Mouse (Mus musculus) c-Kit-positive CD71-positive TER-119-negative erythroid progenitor cells, embryonic 14.5 days (primary cell): Measurements from ENCODE around the gene Ptprg.

Experiments
- DNase-seq: peaks from one replicate; pipeline ENCODE4 v3.0.0-alpha.2; 2013; ENCODE audit warnings: low read depth

Ptprg gene

DNA sequence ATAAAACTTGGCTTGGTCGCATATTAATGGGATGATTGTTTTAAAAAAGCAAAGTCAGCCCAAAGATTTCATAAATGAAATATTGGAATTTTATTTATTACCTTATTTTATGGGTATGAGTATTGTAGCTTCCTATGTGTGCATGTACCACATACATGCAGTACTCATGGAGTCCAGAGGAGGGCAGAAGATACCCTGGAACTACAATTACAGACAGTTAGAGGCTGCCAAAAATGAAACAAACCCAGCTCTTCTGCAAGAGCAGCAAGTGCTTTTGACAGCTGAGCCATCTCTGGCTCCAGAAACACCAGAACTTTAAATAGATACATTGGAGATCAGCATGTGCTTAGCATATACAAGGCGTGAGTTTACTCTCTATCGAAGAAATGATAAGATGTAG is 592.6 kb downstream of the Ptprg start:
- DNase-seq: no peak

DNA sequence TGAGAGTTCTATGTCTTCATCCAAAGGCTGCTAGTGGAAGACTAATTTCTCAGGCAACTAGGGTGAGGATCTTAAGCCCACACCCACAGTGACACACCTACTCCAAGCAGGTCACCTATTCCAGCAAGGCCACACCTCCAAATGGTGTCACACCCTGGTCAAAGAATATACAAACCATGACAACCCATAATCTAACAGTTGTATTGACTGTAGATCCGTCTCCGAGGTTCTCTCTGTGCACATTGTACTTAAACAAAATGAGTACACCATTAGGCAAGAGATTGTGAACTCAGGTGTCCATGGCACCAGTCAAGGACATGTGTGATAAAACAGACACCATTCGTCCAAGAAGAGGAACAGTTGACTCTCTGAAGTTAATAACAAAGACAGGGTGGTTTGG is 596.2 kb downstream of the Ptprg start:
- DNase-seq: no peak

DNA sequence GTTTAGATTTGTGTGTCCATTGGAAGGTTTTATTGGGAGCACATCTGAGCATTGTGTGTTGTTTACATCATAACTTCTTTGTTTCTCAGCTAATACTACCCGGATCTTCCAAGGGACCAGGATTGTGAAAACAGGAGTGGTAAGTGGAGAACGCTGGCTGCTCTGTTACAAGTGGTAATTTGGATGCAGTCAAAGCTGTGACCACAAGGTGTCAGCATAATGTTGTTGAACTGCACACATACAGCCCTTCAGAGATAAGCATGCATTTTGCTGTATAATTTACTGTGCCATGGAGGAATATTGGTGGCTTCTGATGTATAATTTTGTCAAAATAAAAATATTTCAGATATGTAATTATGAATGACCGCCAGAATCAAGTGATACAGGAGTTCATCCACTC is 598.6 kb downstream of the Ptprg start:
- peak; percentile 2 for DNase-seq

DNA sequence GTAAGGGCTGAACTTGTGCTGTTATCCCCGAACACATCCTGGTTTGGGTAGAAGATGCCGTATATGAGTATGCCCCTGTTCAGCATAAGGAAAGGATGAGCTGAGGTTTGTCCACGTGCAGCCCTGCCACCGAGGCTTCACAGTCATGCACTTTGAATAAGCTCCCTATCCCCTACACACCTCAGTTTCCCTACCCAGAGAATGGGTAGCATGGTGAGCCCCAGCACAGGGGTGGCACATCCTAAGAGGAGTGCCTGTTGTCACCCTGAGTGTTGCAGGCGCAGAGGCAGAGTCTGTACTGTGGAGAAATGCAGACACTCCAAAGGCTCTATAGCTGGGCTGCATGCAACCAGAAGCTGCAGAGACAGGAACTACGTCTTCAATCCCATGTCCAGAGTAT is 599.4 kb downstream of the Ptprg start:
- DNase-seq: no peak

DNA sequence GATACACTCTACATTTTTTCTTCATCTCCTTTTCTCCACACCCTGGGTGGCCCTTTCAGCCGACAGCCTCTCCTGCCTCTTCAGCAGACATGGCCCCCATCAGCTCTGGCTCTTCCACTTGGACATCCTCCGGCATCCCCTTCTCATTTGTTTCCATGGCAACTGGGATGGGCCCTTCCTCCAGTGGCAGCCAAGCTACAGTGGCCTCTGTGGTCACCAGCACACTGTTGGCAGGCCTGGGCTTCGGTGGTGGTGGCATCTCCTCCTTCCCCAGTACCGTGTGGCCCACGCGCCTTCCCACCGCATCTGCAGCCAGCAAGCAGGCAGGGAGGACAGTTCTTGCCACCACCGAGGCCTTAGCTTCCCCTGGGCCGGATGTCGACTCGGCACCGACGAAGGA is 600.3 kb downstream of the Ptprg start:
- no peak for DNase-seq

DNA sequence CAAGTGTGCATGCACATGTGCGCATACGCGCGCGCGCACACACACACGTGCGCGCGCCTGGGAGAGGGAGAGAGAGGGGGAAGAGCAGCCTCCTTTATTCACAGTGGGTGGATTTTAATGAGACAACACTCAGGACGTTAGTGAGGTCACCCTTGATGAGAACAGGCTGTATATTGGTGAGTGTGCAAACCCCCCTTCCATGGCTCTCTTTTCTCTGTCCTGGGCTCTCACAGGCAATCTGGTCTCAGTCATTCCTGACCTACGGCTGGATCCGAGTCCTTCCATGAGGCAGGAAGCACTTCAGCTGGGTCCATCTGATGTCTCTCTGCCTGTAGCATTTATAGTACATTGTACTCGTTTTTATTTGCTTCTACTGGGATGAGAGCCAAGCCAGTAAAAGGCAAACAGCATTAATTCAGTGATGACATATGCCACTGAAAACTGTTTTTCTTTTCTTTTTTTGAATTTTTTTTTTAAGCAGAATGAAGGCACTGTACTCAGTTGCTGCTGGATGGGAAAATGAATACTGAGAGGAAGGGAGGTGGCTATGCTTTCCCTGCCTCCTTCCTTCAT is 608.5 kb downstream of the Ptprg start:
- no peak for DNase-seq

DNA sequence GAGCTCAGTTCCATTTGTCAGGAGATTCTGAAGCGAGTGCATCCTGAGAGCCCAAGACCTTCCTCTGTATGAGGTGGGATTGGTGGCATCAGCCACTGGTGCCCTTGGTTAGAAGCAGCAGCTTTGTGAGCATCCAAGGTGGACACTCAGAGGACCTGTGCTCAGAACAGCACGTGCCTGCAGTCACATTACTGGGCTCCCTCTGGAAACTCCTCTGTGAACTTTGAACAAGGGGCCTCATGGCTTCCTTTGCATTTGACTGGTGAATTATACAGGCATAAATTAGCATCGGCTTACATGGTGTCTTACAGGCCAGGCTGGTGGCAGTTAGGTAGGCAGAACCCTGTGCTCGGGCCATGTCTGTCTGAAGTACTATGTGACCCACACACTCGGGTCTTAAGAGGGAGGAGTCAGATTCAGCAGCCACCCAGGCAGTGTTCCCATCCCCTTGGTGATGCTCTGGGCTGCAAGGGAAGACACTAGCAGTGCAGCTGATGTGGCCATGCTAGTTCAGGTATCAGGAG is 609.1 kb downstream of the Ptprg start:
- no peak for DNase-seq

DNA sequence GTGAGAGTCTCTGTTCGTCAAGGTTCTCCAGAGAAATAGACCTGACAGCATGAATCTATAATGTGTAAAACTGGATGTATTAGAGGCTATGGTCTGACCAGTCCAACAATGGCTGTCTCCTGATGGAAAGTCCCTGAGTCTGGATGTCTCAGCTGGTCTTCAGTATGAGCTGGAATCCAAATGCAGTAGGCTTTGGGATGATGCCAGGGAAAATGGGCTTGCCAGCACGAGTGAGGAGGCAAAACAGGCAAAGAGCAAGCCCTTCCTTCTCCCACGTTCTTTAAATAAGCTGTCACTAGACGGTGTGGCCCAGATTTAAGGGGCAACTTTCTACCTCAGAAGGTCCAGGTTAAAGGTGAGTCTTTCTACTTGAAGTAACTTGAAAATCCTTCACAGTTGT is 609.9 kb downstream of the Ptprg start:
- no peak for DNase-seq

DNA sequence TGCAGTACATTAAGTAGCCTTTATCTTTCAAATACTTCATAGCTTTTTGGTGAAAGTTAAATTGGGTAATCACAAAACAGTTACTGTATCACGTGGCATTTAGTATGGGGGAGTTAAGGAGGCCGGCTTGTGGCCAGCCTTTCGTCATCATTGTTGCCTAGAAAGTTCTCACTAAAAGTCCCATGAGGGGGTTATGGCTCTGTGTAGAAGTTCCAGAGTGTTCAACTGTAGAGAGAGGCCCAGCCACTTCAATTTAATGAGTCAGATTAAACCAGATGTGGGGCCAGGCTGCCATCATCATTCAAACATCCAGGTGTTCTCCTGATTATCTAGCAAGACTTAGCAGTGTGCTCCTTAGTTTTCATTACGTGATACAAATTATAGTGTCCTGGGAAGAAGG is 613.9 kb downstream of the Ptprg start:
- no peak for DNase-seq

DNA sequence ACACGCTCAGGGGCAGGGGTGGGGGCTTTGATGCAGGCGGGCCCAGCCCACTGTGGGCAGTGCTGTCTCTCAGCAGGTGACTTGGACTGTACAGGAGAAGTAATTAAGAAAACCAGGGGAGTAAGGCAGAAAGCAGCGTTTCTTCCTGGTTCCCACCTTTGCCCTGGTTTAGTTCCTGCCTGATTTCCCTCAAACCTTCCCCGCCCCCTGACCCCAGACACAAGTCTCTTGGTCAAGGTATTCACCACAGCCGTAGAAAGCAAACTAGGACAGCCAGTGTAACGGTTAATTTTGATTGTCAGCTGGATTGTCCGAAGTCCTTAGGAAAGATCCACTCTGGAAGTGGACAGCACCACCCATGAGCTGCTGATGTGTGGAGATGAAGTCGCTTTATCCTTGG is 614.3 kb downstream of the Ptprg start:
- no peak for DNase-seq

DNA sequence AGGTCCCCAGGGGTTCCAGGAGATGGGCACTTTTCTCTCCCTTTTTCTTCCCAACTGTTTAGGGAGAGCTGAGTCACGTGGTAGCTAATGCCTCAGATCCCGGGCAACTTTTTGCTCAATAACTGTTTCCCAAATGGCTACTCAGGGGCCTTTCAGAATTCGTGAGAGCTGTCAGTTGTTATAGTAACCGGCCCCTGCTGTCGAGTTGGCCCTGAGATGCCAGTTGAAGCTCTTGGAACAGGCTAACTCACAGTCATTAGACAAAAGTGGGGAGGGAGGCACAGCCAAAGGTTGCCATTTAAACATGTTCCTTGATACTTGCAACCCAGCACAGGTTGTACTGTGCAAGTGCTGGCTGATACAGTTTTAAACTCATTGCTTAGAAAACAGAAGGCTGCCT is 624.1 kb downstream of the Ptprg start:
- DNase-seq: no peak

DNA sequence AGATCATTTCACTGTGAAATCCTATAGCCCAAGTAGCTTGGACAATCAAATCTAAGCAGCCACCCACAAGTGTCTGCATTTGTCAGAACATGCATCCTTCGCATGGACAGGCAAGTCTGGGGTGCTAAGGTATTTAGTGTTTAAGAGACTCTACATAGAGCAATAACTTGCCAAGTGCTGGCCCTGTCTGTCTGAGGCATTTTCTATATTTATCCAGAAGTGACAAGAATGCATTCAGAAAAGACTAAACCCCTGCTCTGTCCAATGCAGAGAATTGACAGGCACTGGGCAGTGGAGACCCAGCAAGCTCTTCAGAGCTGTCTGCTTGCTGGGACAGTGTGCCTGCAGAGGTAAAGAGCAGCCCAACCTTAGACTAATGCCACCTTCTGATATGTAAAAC is 625.3 kb downstream of the Ptprg start:
- no peak for DNase-seq

DNA sequence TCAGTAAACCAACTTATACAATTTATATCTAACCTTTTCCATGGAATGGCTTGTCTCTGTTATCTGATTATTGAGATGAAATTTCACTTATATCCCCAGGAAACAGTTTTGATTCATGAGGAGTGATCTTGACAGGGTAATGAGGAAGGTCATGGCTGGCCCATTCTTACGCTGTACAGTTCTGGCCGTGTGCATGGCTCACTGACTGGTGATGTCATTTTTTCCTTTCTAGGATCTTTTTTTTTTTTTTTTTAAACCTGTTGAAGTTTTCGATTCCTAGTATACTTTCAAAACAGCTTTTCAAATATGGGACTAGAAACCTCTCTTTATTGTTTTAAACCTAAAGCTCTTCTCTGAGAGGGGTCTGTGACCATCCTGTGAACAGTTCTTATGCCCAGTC is 626.8 kb downstream of the Ptprg start:
- no peak for DNase-seq

DNA sequence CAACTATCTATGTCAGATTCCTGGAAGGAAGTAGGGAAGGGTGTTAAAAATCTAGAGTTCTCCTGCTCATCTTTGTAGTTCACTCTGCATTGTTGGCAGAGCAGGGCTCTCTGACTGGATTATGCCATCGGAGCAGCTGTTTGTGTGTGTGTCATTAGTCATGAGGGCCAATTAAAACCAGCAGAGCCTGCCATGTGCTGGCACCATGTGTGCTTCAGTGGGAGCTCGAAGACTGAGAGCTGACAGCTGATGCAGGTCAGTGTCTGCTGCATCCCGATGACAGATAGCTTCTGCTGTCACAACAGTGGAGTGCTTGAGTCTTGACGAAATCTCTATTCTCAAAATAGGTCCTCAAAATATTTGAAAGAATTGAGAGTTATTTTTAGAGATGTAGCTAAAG is 631.7 kb downstream of the Ptprg start:
- DNase-seq: no peak

DNA sequence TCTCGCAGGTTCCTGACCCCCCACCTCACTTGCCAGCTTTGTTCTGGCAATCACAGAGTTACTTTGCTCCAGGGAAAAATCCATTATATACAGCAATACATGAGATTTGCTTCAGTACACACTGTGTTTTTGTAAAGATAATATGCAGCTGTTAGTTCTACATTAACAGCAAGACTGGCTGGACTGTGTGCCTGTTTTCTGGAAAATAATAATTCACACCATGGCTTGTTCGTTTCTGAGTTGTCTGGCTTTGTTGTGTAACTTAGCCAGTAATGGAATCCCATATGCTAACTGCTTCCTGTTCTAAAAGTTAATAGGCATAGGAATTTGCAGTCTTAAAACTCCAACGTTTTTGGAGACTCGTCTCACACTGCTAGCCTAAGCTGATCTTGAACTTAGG is 635.0 kb downstream of the Ptprg start:
- DNase-seq: no peak

DNA sequence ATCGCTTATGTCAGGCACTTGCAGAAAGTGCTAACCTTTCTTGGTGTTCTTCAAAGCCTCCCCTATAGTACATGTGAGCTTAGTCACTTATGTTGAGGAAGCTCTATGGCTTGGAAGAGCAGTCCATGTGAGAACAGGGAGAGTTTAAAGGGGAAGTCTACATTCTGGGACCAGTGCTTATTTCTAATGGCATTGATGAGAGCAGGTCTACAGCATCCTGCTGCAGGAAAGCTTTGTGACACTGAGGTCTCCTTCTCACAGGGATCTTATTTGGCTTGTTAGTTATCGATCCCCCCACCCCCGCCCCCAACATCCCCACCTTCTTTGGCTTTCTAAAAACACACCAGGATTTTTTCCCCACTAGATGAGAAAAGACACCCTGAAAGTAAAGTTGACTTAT is 635.9 kb downstream of the Ptprg start:
- DNase-seq: no peak

DNA sequence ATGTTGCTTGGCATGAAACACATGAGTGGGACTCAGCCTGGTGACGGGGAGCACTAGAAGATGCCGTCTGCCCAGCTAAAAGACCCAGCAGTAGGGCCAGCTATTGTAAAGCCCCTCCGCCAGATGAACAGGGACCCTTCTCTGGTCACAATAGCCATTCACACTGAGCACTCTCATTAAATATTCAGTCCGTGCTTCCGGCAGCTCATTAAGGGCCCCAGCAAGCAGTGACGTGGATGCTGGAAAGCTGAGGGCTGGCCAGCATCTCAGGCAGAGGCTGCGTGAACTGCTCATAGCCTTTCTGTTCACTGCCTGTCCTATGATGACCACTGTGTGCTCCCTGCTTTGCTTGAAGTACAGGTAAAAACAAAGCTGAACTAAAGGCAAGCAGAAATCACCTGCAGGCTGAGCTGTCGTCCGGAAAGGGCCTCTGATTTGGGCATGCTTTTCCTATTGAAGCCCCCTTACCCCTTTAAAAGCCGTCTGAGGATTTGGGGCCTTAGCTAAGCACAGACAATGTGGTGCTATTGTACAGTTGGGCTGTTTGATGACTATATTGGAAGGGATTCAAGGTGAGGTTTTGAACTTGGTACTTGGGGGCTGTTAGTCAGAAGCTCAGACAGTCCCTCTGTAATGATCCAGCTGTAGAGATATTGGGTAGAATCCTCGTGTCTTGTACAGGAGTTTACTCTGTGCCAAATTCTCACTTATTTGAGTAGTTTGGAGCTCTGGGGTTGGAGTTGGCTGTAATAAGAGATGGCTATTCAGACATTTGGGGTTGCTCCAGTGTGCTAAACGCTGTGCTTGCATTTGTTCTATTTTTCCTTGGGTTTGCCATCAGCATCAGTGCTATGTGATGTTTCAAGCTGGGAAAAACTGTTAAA is 636.6 kb downstream of the Ptprg start:
- DNase-seq: no peak

DNA sequence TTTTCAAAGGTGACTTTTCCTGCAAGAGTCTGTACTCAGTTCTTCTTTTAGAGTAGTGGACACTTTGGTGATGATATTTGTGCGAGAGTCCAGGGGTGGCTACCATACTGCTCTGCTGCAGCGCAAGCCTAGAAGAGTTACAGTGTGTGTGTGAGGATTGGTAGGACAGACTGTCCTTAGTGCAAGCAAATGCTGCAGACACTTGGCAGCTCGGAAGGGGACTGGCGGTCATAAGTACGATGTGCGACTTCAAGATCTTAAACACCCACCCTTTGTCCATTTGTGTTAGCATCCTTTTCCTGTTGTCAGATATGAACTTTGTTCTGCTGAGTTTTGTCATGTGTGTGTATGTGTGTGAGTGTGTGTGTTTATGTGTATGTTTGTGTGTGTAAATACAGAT is 637.7 kb downstream of the Ptprg start:
- no peak for DNase-seq

DNA sequence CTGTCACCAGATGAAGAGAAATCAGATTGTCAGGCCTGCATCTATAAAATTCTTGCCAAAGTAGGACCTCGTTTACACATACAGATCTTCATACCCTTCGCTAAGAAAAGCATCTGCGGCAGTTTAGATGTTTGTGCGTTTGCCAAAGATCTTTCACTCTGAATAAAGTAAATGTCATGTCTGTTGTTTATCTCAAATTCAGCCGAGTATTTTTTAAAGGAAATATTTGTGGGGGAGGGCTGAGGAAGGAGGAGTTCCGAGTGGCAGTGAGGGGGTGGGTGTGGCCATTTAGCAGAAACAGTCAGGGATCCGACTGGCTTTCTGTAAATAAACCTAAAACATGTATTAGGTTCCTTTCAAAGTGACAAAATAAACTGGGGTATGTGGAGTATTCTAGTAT is 645.4 kb downstream of the Ptprg start:
- DNase-seq: no peak

DNA sequence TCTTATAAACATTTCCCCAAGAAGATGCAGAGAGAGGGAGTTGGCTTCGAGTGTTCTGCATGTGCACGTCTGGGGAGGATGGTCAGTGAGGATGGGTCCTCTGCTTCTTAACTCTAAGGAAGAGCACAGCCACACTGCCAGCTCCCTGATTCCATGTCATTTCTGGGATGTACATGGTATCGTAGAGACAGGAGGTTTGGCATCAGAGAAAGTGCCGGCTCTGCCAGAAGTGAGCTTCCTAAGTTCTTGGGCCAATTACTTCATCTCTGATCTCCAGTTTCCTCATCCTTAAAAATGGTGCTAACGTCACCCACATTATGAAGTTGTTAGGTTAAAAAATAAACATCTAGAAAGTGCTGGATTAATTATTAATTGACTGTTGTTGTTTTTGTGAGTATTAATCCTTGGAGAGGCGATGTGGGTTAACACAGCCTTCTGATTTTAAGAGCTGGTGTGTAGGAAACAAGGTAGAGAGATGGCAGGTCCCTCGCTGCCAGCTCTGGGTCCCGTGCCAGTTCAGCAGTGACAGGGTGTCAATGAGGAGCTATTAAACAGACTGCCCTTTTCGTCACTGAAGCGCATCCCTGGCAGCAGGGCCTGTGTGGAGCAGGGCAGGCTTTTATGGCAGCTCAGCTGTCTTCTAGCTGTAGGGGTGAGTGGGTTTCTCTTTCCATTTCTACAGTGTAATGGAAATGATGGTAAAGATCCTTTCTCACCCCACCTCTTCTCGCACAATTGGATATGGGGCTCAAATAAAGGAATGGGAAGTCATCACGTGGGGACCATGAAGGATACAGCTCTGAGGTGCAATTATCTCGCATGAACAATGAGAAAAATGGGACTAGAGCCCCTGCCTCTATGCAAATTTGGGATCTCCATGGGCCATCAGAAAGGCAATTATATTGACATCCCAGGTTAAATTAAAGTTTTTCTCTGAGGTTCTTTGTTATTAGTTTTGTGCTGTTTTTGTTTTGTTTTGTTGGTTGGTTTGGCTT is 646.9 kb downstream of the Ptprg start:
- no peak for DNase-seq

DNA sequence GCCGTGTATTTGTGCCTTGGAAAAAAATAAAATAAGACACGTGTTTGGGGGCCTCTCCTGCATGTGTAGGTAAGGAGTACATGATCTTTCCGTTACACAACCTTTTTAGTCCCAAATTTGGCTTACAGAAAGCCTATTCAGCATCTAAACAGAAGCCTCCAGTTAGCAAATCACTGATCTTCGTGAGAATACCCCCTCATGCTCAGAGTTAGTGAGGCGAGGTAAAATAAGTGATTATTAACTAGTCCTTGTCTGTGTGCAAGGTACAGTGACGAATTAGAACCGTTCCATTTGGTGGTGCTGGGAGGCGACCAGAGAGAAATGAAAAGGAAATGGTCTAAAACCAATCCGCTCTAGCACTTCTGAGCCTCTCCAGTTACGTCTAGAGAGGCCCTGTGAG is 648.9 kb downstream of the Ptprg start:
- no peak for DNase-seq

DNA sequence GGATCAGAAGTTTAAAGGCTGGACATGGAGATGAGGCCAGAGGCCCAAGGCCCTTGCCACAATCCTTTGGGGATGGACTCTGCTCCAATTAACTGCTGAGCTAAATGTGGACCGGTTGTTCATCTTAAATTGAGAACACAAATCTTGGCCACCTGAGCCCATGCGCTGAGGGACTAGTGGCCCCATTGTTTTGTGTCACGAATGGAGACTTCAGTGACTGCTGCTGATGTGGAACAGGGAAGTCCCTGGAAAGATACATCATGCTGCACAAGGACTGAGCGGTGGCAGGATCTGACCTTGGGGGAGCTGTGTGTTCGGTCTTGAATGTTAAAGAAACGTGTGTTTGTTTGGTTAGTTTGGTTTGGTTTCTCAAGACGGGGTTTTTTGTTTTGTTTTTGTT is 649.7 kb downstream of the Ptprg start:
- no peak for DNase-seq

DNA sequence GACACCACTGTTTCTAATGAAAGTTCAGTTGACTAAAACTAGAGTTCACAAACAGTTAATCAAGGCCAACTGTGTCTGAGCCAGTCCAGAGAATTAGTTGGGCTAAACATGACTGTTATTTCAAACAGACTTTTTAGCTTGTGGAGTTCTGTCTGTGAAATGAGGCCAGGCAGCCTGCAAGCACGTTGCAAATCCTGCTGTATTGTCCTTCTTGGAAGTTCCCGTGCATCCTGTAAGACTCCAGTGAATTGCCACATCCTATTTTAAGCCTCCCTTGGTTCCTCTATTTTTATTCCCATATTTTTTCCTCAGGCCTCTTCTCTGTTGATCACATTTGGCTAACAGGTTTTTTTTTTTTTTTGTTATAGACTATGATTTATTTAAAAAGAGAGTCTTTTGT is 652.8 kb downstream of the Ptprg start:
- DNase-seq: no peak
